Mouse (Mus musculus) heart, adult 2 months (tissue): ENCODE results near the gene Kif28.

Source experiments
- CTCF ChIP-seq: fragments of 200-600 bp; IDR thresholded peaks from 2 replicates; pipeline ENCODE4 v1.8.1; 2022; ENCODE audit warnings: antibody characterized with exemption, mild to moderate bottlenecking, moderate library complexity
- EP300 ChIP-seq: fragments of 200-500 bp; IDR thresholded peaks from 2 replicates; pipeline ENCODE4 v1.6.1; 2011; ENCODE audit warnings: low read depth, low read length, control low read depth; ENCODE audit not compliant: insufficient read depth
- POLR2A ChIP-seq: fragments of 200-500 bp; IDR thresholded peaks from 2 replicates; pipeline ENCODE4 v1.6.1; 2011; ENCODE audit warnings: mild to moderate bottlenecking, low read depth, low read length, control low read depth; ENCODE audit not compliant: insufficient read depth

DNA sequence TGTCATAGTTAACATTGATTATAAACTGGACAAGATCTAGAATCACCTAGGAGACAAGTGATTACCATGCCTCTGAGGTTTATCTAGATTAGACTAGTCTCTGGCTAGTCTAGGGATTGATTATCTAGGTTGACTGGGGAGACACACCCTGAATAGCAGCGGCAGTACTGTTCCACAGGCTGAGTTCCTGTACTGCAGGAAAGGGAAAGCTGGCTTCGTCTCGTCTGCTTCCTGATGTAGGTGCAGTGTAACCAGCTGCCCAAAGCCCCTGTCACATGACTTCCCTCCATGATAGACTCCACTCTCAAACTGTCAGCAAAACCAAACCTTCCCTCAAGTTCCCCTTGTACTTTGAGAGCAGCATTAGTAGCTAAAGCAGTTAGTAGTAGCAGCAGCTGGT, 40.9 kb downstream of the Kif28 start:
- no peak for TF ChIP-seq CTCF
- TF ChIP-seq POLR2A, result no peak
- TF ChIP-seq EP300, result no peak
